Comparison of ENCODE assay signal across 8 mouse cellular contexts in genomic region chr16:14906393-14907100, GRCm38 (mm10). TPM values are rescaled to one million over a fixed set of nuclear protein-coding genes. Genes with fewer than 3 reads are reported as not detected.
DNase-seq lines count a peak whose midpoint lies in the region; ATAC-seq and TF ChIP-seq lines count a peak whose summit lies in the region.

TSS of gene Efcab1 (plus strand) at chr16:14906606.

- no peaks in the 10 kb centered on the region for H3K9me3 ChIP-seq in midbrain, embryonic 15.5 days

- WGBS in midbrain, embryonic 15.5 days = 7% methylated on average over 15 of the region's 15 CpGs

- H3K4me2 ChIP-seq in midbrain, embryonic 15.5 days = peak within 1 kb of the TSS; percentile 44

- ATAC-seq in midbrain, embryonic 15.5 days (replicated peaks) = peak; percentile 100

- peak within 1 kb of the TSS; percentile 33 for H3K4me3 ChIP-seq in left cerebral cortex, adult 2 months
- peak within 1 kb of the TSS; percentile 35 for H3K4me3 ChIP-seq in midbrain, embryonic 15.5 days
- no peak within 1 kb of the TSS for H3K4me3 ChIP-seq in gastrocnemius, adult 2 months

- H3K4me1 ChIP-seq in midbrain, embryonic 15.5 days = peaks cover 6% of the 10 kb centered on the region; the same call in 1 of the 2 replicates

- intact Hi-C loops in left cerebral cortex, adult 2 months (cut with DNase I) = no loop called here
- intact Hi-C loops in gastrocnemius, adult 2 months (cut with DNase I) = no loop called here

- H3K27me3 ChIP-seq in midbrain, embryonic 15.5 days (replicated peaks) = no peaks in the 10 kb centered on the region

- DNase-seq in cerebellum, postnatal 10 days = peak; percentile 67 to 80
- no peak for DNase-seq in cerebellum, postnatal 36 days
- DNase-seq in adrenal gland, postnatal 14 days = peak; percentile 17
- DNase-seq in frontal cortex, postnatal 10 days (ENCODE audit: low spot score in 2 of 2) = peak; percentile 43 to 61
- DNase-seq in left cerebral cortex, adult 2 months (ENCODE audit: extremely low spot score in 1 of 2, low spot score in 2 of 2) = peak; percentile 57 to 70
- peak; percentile 17 for DNase-seq in yolk sac, embryonic 10.5 days (ENCODE audit: low spot score)
- DNase-seq in gastrocnemius, adult 2 months = no peak

- H3K9ac ChIP-seq in midbrain, embryonic 15.5 days = 0 out of 2 replicates have a peak within 1 kb of the TSS, but pooled peaks have one; percentile 23

- no peak for TF ChIP-seq CTCF in left cerebral cortex, adult 2 months (IDR thresholded peaks at IDR 0.05)
- no peak for TF ChIP-seq CTCF in gastrocnemius, adult 2 months (IDR thresholded peaks at IDR 0.05)

- no peaks in the 10 kb centered on the region for H3K36me3 ChIP-seq in midbrain, embryonic 15.5 days (replicated peaks)

- H3K27ac ChIP-seq in left cerebral cortex, adult 2 months = no peak within 1 kb of the TSS
- H3K27ac ChIP-seq in midbrain, embryonic 15.5 days = peak within 1 kb of the TSS; percentile 75
- H3K27ac ChIP-seq in gastrocnemius, adult 2 months = no peak within 1 kb of the TSS

RNA-seq across cellular contexts. Expression of gene Efcab1, which starts in this region (rescaled TPM):
- total RNA-seq in adrenal gland, postnatal 14 days (2021) = 1.9 and 2.2 TPM in 2 replicates
- total RNA-seq in left cerebral cortex, adult 2 months (2021) = 1 to 10 TPM; 4.6 to 6.2 TPM
- 17.0 and 18.9 TPM in 2 replicates for polyA plus RNA-seq in midbrain, embryonic 15.5 days (2015; fragmentation: Nextera tagmentation; extraction: Ambion mirVana)
- not detected for total RNA-seq in gastrocnemius, adult 2 months (2021)

Comparison
In these comparisons a context has a peak if more than half of its experiments do, and no peak if none do; other contexts are left out.
1. DNase-seq: peak in cerebellum, postnatal 10 days (2 of 2), adrenal gland, postnatal 14 days (single experiment), frontal cortex, postnatal 10 days (2 of 2), left cerebral cortex, adult 2 months (2 of 2) and yolk sac, embryonic 10.5 days (single experiment); none in cerebellum, postnatal 36 days (0 of 2) and gastrocnemius, adult 2 months (single experiment).